Mouse (Mus musculus) bone marrow, adult 2 months (tissue): ENCODE results near the gene Zfp36l2. TPM values are rescaled to one million over a fixed set of nuclear protein-coding genes. Genes with fewer than 3 reads are reported as not detected.

Experiments
- H3K27ac ChIP-seq: fragments of 200-500 bp; 2 replicates; pipeline ENCODE4 v1.5.1; 2012; ENCODE audit warnings: low read depth, mild to moderate bottlenecking, control low read depth, inconsistent platforms, low read length; ENCODE audit not compliant: control insufficient read depth, poor library complexity, insufficient read depth
- H3K4me1 ChIP-seq: fragments of 200-500 bp; 2 replicates; pipeline ENCODE4 v1.6.1; 2011; ENCODE audit warnings: low read length; ENCODE audit not compliant: control insufficient read depth, insufficient read depth
- H3K4me3 ChIP-seq: fragments of 200-500 bp; replicated peaks from 2 replicates; pipeline ENCODE3; 2011; ENCODE audit warnings: mild to moderate bottlenecking, low read depth, low read length, control low read depth; ENCODE audit not compliant: control insufficient read depth
- CTCF ChIP-seq: fragments of 200-500 bp; IDR thresholded peaks from 2 replicates; pipeline ENCODE4 v1.5.1; 2011; ENCODE audit warnings: low read length, control low read depth; ENCODE audit not compliant: control insufficient read depth, insufficient read depth
- POLR2A ChIP-seq: fragments of 200-500 bp; IDR thresholded peaks from 2 replicates; pipeline ENCODE4 v1.6.1; 2011; ENCODE audit warnings: low read depth, mild to moderate bottlenecking, control low read depth, low read length, borderline replicate concordance; ENCODE audit not compliant: control insufficient read depth
- WGBS: fragments of 180-500 bp; shearing (Covaris S2); methylation state at CpG from one replicate; pipeline ENCODE4 v1.1.7; 2018; 5-methylcytosine and 5-hydroxymethylcytosine counted together
- polyA plus RNA-seq: library from polyadenylated mRNA; stranded (reverse); fragments of >200 nt; gene quantifications from 2 replicates; pipeline ENCODE4 v1.2.4, GENCODE M21; 2011; ENCODE audit warnings: low replicate concordance; ENCODE audit not compliant: missing spikeins, insufficient read depth, insufficient read length

Gene Zfp36l2
- polyA plus RNA-seq, 1 experiment = 74.0 TPM

GRCm38 (mm10) chr17:84156227-84156573 is 31.5 kb downstream of the Zfp36l2 start:
- Histone ChIP-seq H3K4me1 (peaks cover 13% of the 10 kb centered on the region), H3K27ac (no peak overlapping the region), H3K4me3 (no peak overlapping the region)
- WGBS = 72% methylated on average over 13 of the region's 13 CpGs
- TF ChIP-seq CTCF (no peak), POLR2A (no peak)

GRCm38 (mm10) chr17:84155516-84156226 is 32.1 kb downstream of the Zfp36l2 start:
- H3K4me3 ChIP-seq = no peak overlapping the region
- peaks cover 13% of the 10 kb centered on the region for H3K4me1 ChIP-seq
- H3K27ac ChIP-seq = no peak overlapping the region
- TF ChIP-seq POLR2A (no peak), CTCF (no peak)
- WGBS = 69% methylated on average over 8 of the region's 8 CpGs

DNA sequence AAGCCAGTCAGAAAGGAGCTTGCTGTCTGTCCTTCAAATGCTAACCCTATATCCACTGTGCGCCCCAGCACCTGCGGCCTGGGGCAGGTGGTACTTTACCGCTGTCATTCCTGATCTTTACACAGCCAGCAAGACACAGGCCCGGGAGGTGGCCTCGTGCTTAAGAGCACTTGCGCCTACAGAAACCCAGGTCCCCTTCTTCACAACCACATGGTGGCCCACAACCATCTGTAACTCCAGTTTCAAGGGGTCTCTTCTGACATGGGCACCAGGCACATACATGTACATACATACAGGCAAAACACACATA is 32.8 kb downstream of the Zfp36l2 start:
- TF ChIP-seq POLR2A = no peak
- TF ChIP-seq CTCF = no peak
- H3K27ac ChIP-seq = no peak overlapping the region
- no peak overlapping the region for H3K4me3 ChIP-seq
- H3K4me1 ChIP-seq = peaks cover 13% of the 10 kb centered on the region
- WGBS = 83% methylated on average over 6 of the region's 6 CpGs

DNA sequence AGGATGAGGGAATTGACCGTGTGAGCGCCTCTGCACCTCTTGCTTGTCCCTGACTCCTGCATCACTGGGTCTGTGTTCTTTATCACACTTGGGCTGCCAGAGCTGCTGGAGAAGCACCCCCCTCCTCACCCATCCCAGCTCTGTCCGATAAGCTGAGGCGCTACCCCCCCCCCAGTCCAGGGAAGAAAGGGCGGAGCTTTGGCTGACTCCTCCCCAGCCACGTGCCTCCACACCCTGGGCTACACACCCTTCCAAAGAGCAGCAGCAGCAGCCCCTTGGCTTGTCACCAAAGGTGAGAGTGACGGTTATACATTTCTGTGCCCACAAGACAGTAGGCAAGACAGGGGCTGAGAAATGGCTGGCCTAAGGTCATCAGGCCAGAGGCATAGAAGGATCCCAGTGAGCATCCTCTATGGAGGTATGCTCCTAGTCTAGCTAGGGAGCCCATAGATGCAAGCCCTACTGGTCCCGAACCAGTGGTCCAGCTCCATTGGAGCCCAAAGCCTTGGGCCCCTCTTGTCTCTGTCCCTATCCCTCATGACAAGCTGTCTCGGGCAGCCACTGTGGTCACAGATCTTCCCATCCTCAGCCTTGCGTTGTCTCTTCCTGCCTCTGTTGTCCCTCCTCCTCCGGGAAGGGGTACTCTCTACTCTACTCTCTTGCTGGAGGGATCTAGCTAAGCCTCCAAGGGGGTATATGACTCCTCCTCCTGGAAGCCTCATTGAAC is 33.3 kb downstream of the Zfp36l2 start:
- peaks cover 13% of the 10 kb centered on the region for H3K4me1 ChIP-seq
- 55% methylated on average over 11 of the region's 11 CpGs for WGBS
- H3K27ac ChIP-seq = no peak overlapping the region

DNA sequence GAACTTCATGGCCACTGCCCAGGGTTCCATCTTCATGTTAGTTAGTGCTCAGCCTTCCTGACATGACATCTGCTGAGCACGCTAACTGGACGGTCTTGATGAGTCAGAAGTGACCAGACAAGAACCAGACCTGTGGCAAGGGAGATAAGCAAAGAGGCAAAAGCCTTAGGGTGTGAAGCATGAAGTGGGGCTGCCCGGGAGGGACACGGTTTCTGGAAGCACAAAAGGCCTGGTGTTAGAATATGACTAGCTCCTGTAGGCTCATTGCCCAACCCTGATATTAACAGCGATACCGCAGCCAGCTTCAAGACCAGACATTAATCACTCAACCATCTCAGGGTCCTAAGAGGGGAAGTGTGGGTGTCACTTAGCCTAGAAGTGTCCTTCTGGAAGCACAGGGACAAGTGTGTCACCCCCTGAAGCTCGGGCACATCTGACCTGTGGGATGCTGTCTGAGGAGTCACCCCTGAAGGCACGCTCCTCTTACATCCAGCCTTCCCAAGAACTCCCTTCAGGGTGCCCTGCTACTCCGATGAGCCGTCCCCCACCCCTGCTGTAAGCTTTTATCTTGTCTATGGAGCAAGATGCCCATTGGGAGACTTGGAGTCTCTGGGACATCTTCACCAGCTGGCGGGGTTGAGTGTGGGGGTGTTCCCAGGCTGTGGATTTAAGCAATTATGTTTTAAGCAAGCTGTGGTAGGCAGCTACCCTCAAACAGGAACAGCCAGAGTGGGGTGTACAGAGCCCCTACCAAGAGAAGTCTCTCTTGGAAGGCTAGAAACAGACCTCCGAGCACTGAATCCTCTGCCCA is 34.6 kb downstream of the Zfp36l2 start:
- peak overlapping the region; percentile 56 for H3K27ac ChIP-seq
- H3K4me3 ChIP-seq = no peak overlapping the region
- no peak for TF ChIP-seq CTCF
- TF ChIP-seq POLR2A = no peak
- H3K4me1 ChIP-seq = peaks cover 14% of the 10 kb centered on the region
- 44% methylated on average over 12 of the region's 12 CpGs for WGBS

More for the DNA sequence above, 33.3 kb downstream of the Zfp36l2 start:
- no peak for TF ChIP-seq CTCF
- no peak for TF ChIP-seq POLR2A
- no peak overlapping the region for H3K4me3 ChIP-seq

DNA sequence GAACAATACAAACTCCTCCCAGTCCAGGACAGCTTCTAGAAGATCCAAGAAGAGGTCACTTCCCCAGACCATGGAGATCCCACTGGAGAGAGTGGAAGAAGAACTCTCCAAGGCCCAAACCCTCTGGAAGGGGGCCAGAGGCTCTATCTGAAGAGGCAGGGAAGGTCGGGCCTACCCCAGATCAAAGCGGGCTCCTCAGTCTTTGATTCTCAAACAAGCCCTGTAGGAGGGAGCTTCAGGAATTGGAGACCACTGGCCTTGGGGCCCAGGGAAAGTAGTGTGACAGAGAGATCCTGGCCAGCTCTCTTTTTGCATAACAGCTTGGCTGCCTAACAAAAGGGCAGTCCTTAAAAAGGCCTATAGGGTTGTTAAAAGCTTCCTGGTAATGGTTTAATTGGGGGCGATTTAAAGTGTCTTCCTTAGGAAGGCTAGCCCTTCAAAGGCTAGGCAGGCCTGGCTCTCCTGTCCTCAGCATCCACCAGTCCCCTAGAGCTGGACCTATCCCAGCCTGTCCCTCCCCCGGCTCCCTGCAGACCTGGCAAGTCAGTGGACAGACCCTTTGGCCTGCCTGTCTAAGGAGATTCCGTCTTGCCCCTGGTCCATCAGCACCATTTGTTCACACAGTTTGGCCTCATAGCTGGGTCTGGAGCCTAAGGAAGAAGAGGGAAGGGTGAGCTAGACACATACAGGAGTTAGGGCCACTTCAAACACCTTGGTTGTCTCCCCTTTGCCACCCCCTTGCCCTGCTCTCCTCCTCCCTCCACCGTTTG is 35.4 kb downstream of the Zfp36l2 start:
- H3K4me1 ChIP-seq = peaks cover 16% of the 10 kb centered on the region
- H3K4me3 ChIP-seq = no peak overlapping the region
- peak overlapping the region; percentile 56 for H3K27ac ChIP-seq
- TF ChIP-seq CTCF (no peak), POLR2A (no peak)
- 66% methylated on average over 6 of the region's 6 CpGs for WGBS

GRCm38 (mm10) chr17:84151306-84151705 is 36.4 kb downstream of the Zfp36l2 start:
- no peak overlapping the region for H3K27ac ChIP-seq
- TF ChIP-seq CTCF (no peak), POLR2A (no peak)
- WGBS = 48% methylated on average over 6 of the region's 6 CpGs
- H3K4me3 ChIP-seq = no peak overlapping the region
- peaks cover 20% of the 10 kb centered on the region for H3K4me1 ChIP-seq

- 88% methylated on average over 8 of the region's 8 CpGs for WGBS
- H3K4me1 ChIP-seq = peaks cover 19% of the 10 kb centered on the region
- H3K4me3 ChIP-seq = no peak overlapping the region
- no peak overlapping the region for H3K27ac ChIP-seq
- TF ChIP-seq CTCF (no peak), POLR2A (no peak)
Measured at GRCm38 (mm10) chr17:84150291-84150690, 37.5 kb downstream of the Zfp36l2 start.
